Mouse (Mus musculus): ENCODE data around the gene Cd59a.
"Not testable (repeated sequence)": the region's sequence is repeated elsewhere in the genome, so short reads cannot be mapped to it uniquely, and the experiment has no call there.

Gene Cd59a

GRCm38 (mm10) chr2:104095741-104096213 is at the start of gene Cd59a:
Gene Cd59a, plus strand, starts transcription at chr2:104095801.
- DNase-seq, result peak; percentile 65 to 78

GRCm38 (mm10) chr2:104058381-104058780 is 37.2 kb upstream of the Cd59a start:
- no peak for DNase-seq

GRCm38 (mm10) chr2:104058954-104059353 is 36.6 kb upstream of the Cd59a start:
- DNase-seq, result no peak

- DNase-seq, result no peak
These were observed 35.8 kb upstream of the Cd59a start for GRCm38 (mm10) chr2:104059786-104060185.

GRCm38 (mm10) chr2:104060996-104061395 is 34.6 kb upstream of the Cd59a start:
- no peak for DNase-seq

DNA sequence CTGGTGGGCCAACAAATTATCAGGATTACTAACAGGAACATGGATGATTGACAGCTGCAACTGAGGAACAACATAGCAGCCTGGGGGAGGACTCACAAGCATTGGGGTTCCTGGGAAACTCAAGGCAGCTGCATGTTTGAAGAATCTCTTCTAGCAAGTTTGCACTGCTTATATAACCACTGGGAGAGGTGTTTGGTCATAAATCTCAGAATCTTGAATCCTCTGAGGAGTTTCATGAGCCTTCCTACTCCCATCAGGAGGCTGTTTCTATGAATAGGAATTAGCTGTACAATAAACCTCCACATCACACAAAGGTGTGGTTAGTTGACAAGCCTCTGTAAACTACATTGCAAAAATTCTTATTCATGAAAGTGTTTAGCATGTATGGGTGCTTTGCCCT is 32.9 kb upstream of the Cd59a start:
- no peak for DNase-seq

GRCm38 (mm10) chr2:104064152-104064551 is 31.4 kb upstream of the Cd59a start:
- no peak for DNase-seq

DNA sequence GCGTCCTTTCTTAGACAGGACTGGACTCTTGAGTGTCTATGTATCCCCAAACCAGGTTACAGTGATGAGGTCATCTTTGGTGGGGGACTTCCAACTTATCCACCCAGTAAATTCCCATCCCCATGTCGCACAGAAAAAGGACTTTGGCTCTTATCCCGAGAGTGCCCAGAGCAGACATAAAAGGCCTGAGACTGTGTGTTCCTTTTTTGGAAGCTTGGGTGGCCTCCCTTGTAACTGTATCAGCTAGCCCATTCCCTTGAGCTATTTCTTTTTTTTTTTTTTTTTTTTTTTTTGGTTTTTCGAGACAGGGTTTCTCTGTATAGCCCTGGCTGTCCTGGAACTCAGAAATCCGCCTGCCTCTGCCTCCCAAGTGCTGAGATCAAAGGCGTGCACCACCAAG is 30.1 kb upstream of the Cd59a start, which contains the start of gene Gm10912:
Gene Gm10912, plus strand, starts transcription at position 301 of the 400 bp plus-strand sequence.
- DNase-seq, result not testable (repeated sequence)

GRCm38 (mm10) chr2:104068450-104068849 is 27.2 kb upstream of the Cd59a start, which contains the start of gene Gm10799:
Gene Gm10799, minus strand, starts transcription at chr2:104068550.
- DNase-seq, result not testable (repeated sequence)

DNA sequence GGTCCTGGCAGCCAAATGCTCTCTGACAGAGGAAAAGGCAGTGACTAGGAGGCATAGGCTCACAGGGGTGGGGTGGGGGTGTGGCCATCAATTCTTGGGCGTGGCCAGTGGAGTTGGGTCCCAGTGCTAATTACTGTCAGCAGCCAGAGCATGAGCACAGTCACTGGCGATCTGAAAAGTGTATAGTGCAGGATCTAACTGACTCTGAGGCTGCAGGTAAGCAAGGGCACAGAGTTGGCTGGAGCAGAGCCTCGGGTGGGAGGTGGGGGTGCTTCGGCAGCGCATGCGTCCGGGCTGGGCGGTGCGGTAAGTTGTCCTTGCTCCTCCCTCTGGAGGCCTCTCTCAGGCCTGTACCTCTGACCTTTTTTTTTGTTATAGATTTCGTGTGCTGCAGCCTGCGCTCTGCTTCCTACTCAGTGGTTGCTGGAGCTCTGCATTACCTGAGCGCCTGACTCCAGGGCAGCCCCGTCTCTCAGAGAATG is 25.9 kb upstream of the Cd59a start, which contains the start of gene Cd59b:
Gene Cd59b, plus strand, starts transcription at position 146 of the 482 bp plus-strand sequence.
- DNase-seq, result peak; percentile 51 to 69

DNA sequence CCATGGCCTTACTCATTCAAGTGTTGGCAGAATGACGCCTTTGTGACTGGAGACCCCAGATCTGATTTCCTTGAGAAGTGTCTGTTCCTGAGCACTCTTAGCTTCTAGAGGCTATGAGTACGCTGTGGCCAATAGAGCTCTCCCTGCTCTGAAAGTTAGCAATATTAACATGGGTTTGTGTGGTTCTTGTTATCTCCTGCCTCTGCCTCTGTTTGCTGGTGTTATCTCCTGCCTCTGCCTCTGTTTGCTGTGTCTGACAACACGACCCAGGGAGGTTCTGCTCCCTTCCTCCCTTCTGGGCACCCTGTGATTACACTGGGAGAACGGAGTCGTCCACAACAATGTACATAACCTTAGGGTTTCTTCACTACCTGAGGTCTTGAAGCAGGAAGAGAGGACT is 17.3 kb upstream of the Cd59a start:
- not testable (repeated sequence) for DNase-seq

DNA sequence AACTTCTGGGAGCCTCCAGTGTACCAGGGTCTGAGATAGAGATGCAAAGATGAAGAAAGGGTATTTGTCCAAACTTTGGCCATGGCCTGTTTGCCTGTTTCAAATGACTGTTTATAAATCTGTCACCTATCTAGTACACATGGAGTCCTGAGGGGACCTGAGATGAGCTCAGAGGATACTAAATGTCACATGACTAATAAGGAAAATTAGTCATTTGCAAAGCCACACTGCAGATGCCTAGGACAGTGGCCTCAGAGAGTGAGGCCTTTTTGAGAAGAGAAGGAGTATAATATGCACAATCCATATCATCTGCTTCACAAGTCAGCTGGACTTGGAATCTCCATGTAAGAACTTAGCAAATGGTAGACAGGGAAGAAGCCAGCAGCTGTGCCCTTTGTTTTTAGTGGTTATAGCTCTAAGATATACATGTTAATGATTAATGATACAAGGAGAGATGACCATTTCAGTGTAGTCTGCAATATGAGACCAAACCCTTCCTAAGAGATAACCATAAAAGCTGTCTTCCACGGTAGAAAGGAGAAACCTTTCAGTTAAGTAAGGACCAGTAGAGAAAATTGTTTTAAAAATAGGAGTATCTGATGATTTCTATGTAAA is 14.1 kb upstream of the Cd59a start:
- not testable (repeated sequence) for DNase-seq

GRCm38 (mm10) chr2:104082474-104082873 is 13.1 kb upstream of the Cd59a start:
- no peak for DNase-seq

DNA sequence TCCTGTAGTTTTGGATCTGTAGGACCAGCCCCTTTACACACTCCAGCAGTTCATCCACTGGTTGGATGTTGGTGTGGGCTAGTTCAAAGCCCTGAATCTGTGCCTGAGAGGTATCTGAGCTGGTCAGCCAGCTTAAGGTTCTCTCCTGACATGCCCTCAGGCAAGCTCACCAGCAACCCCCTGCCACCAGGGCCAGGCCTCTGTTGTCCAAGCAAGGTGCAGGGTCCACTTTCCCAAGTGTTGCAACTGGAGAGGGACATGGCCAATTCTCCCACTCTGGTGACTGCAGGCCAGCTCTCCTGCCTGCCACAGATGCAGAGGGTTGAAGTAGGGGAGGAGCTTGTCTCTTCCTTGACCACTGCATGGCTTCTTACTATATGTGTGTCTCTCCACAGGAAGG is 11.6 kb upstream of the Cd59a start:
- DNase-seq, result not testable (repeated sequence)

DNA sequence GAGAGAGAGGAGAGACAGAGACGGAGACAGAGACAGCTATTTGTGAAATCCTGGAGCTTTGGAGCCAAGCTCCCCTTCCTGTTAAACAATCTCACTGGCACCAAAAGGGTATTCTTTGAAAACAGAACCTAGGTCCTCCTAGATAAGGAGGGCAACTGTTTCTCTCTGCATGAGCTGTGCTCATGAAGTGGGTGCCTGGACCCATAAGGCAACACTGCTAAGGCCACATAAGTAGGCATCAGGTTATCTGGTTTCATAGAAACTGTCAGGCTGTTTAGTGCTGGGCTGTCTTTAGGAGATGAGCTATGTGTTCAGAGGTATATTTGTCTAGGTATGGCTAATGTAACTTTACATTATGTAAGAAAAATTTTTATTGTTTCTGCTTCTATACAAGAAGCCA is 8.0 kb upstream of the Cd59a start:
- not testable (repeated sequence) for DNase-seq

GRCm38 (mm10) chr2:104093305-104093704 is 2.3 kb upstream of the Cd59a start:
- DNase-seq, result no peak

DNA sequence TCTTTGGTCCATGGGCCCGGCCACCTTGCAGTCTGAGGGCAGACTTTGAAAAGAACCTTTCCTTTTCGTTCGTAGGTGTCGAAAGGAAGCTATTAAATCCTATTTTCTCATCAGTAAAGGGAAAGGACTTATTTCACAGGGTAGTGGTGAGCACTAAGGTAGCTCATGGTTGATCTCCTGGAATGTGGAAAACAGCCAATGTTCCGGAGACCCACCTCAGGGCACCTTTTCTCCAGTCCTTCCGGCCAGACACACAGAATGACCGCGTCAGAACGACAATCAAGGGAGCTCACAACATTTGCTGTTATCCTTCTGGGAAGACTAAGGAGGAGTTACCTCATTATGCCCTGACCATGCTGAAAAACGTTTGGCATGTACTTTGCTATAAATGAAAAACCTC is 655 bp downstream of the Cd59a start:
- DNase-seq, result no peak

DNA sequence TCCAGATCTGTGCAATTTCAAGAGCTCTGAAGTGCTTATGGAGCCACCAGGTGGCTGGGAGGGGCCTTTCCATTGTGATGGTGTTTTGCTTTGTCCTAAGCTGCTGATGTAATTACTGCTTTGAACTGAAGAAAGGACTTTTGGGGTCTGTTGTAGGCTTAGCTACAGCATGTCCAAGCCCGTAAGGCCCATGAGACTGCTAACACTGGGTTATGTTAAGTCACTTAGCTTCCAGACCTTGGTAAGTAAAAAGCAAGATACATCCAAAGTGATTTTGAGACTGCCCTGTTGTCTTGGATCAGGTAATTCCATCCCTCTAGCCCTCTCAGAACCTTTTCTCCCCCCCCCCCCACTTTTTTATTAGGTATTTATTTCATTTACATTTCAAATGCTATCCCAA is 1.2 kb downstream of the Cd59a start:
- not testable (repeated sequence) for DNase-seq

- DNase-seq, result not testable (repeated sequence)
These were observed 1.8 kb downstream of the Cd59a start for GRCm38 (mm10) chr2:104097396-104097795.

GRCm38 (mm10) chr2:104098529-104099230 is 3.1 kb downstream of the Cd59a start:
- DNase-seq, result no peak

- no peak for DNase-seq
These were observed 3.6 kb downstream of the Cd59a start for GRCm38 (mm10) chr2:104099231-104099585.

DNA sequence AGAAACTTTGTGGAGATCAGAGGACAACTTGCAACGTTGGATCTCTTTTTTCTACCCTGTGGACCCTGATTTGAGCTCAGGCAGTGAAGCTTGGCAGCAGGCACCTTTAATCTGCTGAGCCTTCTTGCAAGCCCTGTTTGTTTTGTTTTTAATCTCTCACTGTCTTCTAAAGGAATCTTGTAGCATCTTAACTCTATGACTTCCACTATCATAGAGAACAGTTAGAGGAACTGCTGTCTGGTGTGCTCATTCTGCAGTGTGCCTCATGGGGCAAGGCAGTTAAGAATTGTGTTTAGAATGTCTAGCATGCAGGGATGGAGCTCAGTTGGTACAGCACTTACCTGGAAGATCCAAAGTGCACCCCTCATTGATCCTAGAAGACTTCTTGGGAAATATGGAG is 4.3 kb downstream of the Cd59a start:
- DNase-seq, result no peak

DNA sequence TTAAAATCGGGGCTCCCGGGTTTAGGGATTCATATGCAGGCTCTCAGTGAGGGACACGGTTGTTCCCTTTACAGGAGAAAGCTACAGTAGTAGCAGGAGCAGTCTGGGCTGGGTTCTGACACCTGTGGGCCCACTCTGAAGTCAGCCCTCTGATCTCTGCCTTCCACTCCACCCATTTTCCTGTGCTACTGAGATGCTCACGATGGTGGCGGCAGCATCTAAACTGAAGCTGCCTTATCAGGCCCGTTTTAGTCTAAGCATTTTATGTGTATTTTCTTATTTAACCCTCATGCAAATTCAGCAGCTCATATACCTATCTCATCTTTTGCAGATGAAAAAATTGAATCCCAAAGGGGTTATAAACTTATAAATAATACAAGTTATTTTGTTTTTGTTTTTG is 9.2 kb downstream of the Cd59a start:
- DNase-seq, result no peak

DNA sequence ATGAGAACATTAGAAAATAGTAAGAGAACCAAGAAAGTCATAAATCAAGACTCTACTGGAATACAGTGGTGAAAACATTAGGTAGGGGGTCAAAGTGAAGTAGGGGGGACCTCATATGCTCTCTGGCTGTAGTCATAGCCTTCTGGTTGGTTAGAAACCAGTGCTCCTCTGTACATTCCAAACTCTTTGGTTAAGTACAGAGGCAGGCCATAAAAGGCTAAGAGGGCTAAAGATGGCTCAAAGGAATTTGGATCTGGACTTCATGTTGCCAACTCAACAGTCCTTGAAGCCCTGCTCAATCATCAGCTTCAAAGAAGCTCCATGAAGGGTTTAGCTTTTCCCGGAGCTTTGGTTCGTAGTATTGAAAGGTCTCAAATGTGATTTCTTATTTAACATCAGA is 13.4 kb downstream of the Cd59a start:
- DNase-seq, result not testable (repeated sequence)

Data from cerebellum, postnatal 25 days (tissue).